Mouse (Mus musculus): ENCODE data around the gene Olfr361.
"Not testable (repeated sequence)": the region's sequence is repeated elsewhere in the genome, so short reads cannot be mapped to it uniquely, and the experiment has no call there.

The Olfr361 gene

GRCm38 (mm10) chr2:37089190-37089589 is at the start of gene Olfr361:
Gene Olfr361 (minus strand): TSS chr2:37089290.
- DNase-seq (ENCODE audit: low read depth, low spot score): not testable (repeated sequence)

GRCm38 (mm10) chr2:37117810-37118209 is 28.7 kb upstream of the Olfr361 start, which contains the start of gene Olfr362:
Gene Olfr362 (minus strand): TSS chr2:37117910.
- DNase-seq (ENCODE audit: low read depth, low spot score): no peak

- no peak for DNase-seq (ENCODE audit: low read depth, low spot score)
Observed at GRCm38 (mm10) chr2:37065446-37065845, 23.6 kb downstream of the Olfr361 start, which contains the start of gene Olfr360. Gene Olfr360 (plus strand): TSS chr2:37065746.
